Mouse (Mus musculus): ENCODE data around the gene Gsdme. TPM values are rescaled to one million over a fixed set of nuclear protein-coding genes. Genes with fewer than 3 reads are reported as not detected.

The Gsdme gene
- total and polyA plus RNA-seq, 2 experiments from 2014 or later: 21.0 to 89.9 TPM

DNA sequence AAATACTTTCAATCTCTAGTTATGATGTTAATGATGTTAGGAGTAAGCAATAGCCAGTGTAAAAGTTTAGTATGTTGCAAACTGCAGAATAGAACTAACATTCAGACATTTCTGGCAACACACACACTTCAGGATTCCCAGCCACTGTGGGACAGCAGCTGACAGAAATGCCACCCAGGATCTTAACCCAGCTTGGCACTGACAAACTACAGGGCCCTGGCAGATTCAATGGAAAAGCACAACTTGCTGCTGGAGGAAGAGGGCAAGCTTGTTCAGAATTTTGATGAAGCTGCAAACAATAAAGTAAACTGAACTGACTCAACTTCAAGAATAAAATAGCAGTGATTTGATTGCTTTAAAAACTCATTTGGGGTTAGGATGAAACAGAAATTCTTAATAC is 93.9 kb downstream of the Gsdme start:
- Histone ChIP-seq H3K4me2 (ENCODE audit: low read depth) (no peak overlapping the region), H3K4me1 (ENCODE audit: insufficient read depth) (no peaks in the 10 kb centered on the region), H3K36me3 (ENCODE audit: insufficient read depth) (0 out of 2 replicates have a peak, but pooled peaks cover 3% of the 10 kb centered on the region), H3K27ac (ENCODE audit: low read depth, low read length) (no peak overlapping the region), H3K9me3 (ENCODE audit: low read length) (no peaks in the 10 kb centered on the region), H3K9ac (no peak overlapping the region), H3K4me3 (ENCODE audit: low read depth, low read length) (no peak overlapping the region), H3K27me3 (ENCODE audit: insufficient read depth, low read length) (no peaks in the 10 kb centered on the region)
- DNase-seq: no peak
- no peak for TF ChIP-seq CTCF (IDR thresholded peaks at IDR 0.05; ENCODE audit: low read depth)
- no peak for ATAC-seq

DNA sequence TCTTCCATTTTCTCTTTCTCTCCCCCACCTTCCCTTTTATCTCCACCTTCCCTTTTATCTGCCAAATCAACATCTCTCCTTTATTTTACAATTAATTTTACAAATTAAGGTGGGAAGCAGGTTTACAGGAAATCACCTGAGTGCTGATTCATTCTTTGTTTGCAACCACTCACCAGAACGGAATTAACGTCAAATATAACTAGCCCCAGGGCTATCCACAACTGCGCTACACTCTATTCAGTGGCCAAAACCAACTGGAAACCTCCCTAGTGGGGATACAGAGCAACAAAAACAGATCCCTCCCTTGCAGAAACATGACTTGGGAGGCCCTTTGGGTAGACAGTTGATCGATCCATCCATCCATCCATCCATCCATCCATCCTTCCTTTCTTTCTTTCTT is 94.8 kb downstream of the Gsdme start:
- WGBS: 90% methylated on average over 4 of the region's 4 CpGs
- no peak overlapping the region for H3K27ac ChIP-seq (ENCODE audit: low read depth, low read length)
- H3K4me1 ChIP-seq (ENCODE audit: insufficient read depth): no peaks in the 10 kb centered on the region
- H3K36me3 ChIP-seq (ENCODE audit: insufficient read depth): 0 out of 2 replicates have a peak, but pooled peaks cover 3% of the 10 kb centered on the region
- H3K27me3 ChIP-seq (ENCODE audit: insufficient read depth, low read length): no peaks in the 10 kb centered on the region
- no peak overlapping the region for H3K4me2 ChIP-seq (ENCODE audit: low read depth)
- no peak for ATAC-seq
- H3K4me3 ChIP-seq (ENCODE audit: low read depth, low read length): no peak overlapping the region
- H3K9ac ChIP-seq: no peak overlapping the region
- no peak for DNase-seq
- H3K9me3 ChIP-seq (ENCODE audit: low read length): no peaks in the 10 kb centered on the region
- no peak for TF ChIP-seq CTCF (IDR thresholded peaks at IDR 0.05; ENCODE audit: low read depth)

DNA sequence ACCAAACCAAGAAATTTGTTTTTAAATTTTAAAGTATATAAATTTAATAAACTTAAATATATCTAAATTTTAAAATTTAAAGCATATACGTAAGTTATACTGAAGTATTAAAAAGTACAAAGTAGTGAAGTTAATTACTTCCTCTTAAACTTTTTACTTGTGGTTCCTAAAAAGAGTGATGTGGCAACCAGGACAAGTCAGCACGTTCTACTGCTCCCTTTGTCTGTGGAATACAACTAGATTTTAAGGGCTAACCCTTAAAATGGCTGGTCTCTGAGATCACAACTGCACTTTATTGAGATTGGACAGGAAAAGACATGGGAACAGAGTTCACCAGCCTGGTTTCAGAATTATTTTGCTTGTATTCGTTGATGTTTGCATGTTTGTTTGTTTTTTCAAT is 100.6 kb downstream of the Gsdme start:
- no peaks in the 10 kb centered on the region for H3K4me1 ChIP-seq (ENCODE audit: insufficient read depth)
- H3K9ac ChIP-seq: no peak overlapping the region
- H3K4me2 ChIP-seq (ENCODE audit: low read depth): no peak overlapping the region
- H3K27ac ChIP-seq (ENCODE audit: low read depth, low read length): no peak overlapping the region
- H3K9me3 ChIP-seq (ENCODE audit: low read length): no peaks in the 10 kb centered on the region
- no peak overlapping the region for H3K4me3 ChIP-seq (ENCODE audit: low read depth, low read length)
- ATAC-seq: no peak
- 89% methylated on average over 3 of the region's 3 CpGs for WGBS
- no peaks in the 10 kb centered on the region for H3K27me3 ChIP-seq (ENCODE audit: insufficient read depth, low read length)
- TF ChIP-seq CTCF (IDR thresholded peaks at IDR 0.05; ENCODE audit: low read depth): no peak
- no peaks in the 10 kb centered on the region for H3K36me3 ChIP-seq (ENCODE audit: insufficient read depth)
- no peak for DNase-seq

DNA sequence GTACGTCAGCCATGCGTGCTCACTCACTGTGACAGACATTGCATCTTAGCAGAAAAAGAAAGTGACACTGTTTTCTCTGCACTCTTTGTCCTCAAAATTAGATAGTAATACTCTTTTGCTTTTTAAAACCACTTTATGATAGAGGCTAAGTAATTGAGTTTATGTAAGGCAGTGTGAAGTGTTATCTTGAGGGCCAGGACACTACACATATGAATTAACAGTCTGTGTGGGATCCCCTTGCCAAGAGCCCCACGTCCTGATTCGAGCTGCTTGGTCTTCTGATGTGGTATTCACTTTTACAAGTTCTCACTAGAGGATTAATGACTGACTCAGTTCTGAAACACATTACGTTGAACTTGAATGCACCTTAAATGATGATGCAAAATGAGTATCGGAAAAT is 103.8 kb downstream of the Gsdme start:
- DNase-seq: no peak
- ATAC-seq: no peak
- Histone ChIP-seq H3K4me2 (ENCODE audit: low read depth) (no peak overlapping the region), H3K36me3 (ENCODE audit: insufficient read depth) (no peaks in the 10 kb centered on the region), H3K27ac (ENCODE audit: low read depth, low read length) (no peak overlapping the region), H3K4me1 (ENCODE audit: insufficient read depth) (no peaks in the 10 kb centered on the region), H3K9me3 (ENCODE audit: low read length) (no peaks in the 10 kb centered on the region), H3K9ac (no peak overlapping the region), H3K27me3 (ENCODE audit: insufficient read depth, low read length) (no peaks in the 10 kb centered on the region), H3K4me3 (ENCODE audit: low read depth, low read length) (no peak overlapping the region)
- 81% methylated on average over 6 of the region's 6 CpGs for WGBS
- no peak for TF ChIP-seq CTCF (IDR thresholded peaks at IDR 0.05; ENCODE audit: low read depth)

DNA sequence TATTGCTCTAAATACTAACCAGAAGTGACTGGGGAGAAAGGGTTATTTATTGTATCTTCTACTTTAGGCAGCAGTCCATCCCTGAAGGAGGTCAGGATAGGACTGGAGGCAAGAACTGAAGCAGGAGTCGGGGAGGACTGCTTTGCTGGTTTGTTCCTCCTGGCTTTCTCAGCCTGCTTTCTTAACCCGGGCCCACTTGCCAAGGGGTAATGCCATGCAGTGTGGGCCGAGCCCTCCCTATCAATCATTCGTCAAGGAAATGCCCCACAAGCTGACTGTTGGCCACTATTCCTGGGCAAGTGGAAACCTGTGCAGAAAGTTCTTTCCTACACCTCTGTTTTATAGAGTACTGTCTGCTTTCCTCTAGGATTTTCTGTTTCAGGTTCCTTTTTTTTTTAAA is 114.3 kb downstream of the Gsdme start:
- Histone ChIP-seq H3K4me3 (ENCODE audit: low read depth, low read length) (no peak overlapping the region), H3K9me3 (ENCODE audit: low read length) (no peaks in the 10 kb centered on the region), H3K36me3 (ENCODE audit: insufficient read depth) (peaks cover 4% of the 10 kb centered on the region; the same call in 1 of the 2 replicates), H3K27me3 (ENCODE audit: insufficient read depth, low read length) (no peaks in the 10 kb centered on the region), H3K9ac (no peak overlapping the region), H3K4me1 (ENCODE audit: insufficient read depth) (no peaks in the 10 kb centered on the region), H3K27ac (ENCODE audit: low read depth, low read length) (no peak overlapping the region), H3K4me2 (ENCODE audit: low read depth) (no peak overlapping the region)
- WGBS: 88% methylated on average over 4 of the region's 4 CpGs
- ATAC-seq (no peak), DNase-seq (no peak)
- no peak for TF ChIP-seq CTCF (IDR thresholded peaks at IDR 0.05; ENCODE audit: low read depth)

DNA sequence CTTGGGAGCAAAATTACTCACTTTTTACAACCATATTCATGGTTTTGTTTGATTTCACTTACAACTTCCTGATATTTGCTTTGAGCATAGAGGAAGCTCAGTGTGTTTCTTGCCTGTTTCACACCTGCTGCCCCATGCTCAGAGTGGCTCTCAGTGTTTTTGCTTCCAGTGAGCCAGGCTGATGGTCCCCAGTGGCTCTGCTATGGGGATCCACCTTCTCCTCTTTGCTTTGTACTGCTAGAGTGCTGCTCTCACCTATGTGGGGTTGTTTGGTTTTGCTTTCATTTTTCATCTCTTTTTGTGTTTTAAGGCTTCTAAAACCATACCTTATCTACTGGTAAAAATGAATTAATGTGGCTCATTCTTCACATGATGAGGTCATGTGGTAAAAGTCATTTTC is 117.5 kb downstream of the Gsdme start:
- TF ChIP-seq CTCF (IDR thresholded peaks at IDR 0.05; ENCODE audit: low read depth): no peak
- Histone ChIP-seq H3K9me3 (ENCODE audit: low read length) (no peaks in the 10 kb centered on the region), H3K9ac (no peak overlapping the region), H3K27ac (ENCODE audit: low read depth, low read length) (no peak overlapping the region), H3K36me3 (ENCODE audit: insufficient read depth) (peaks cover 4% of the 10 kb centered on the region; the same call in 1 of the 2 replicates), H3K27me3 (ENCODE audit: insufficient read depth, low read length) (no peaks in the 10 kb centered on the region), H3K4me3 (ENCODE audit: low read depth, low read length) (no peak overlapping the region), H3K4me2 (ENCODE audit: low read depth) (no peak overlapping the region), H3K4me1 (ENCODE audit: insufficient read depth) (no peaks in the 10 kb centered on the region)
- no peak for DNase-seq
- no peak for ATAC-seq

DNA sequence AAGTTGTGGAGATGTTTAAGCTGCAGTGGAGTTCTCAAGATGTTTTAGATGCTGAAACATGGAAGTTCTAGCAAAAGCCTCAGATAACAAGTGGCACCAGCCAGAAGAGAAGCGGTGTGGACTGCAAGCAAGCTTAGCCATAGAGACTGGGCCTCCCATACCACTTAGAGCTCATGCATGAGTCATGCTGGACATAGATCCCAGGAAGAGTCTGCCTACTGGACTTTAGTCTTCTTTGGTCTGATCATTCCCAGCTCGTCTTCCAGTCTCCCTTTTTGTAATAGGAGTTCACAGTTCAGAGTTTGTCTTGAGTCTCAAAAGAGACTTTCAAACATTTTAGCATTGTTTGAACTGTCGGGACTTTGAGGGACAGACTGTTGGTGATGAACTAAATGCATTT is 124.1 kb downstream of the Gsdme start:
- no peaks in the 10 kb centered on the region for H3K4me1 ChIP-seq (ENCODE audit: insufficient read depth)
- H3K4me2 ChIP-seq (ENCODE audit: low read depth): no peak overlapping the region
- TF ChIP-seq CTCF (IDR thresholded peaks at IDR 0.05; ENCODE audit: low read depth): no peak
- ATAC-seq (no peak), DNase-seq (no peak)
- 81% methylated on average over 3 of the region's 3 CpGs for WGBS
- no peaks in the 10 kb centered on the region for H3K9me3 ChIP-seq (ENCODE audit: low read length)
- H3K36me3 ChIP-seq (ENCODE audit: insufficient read depth): no peaks in the 10 kb centered on the region
- H3K27me3 ChIP-seq (ENCODE audit: insufficient read depth, low read length): no peaks in the 10 kb centered on the region
- H3K4me3 ChIP-seq (ENCODE audit: low read depth, low read length): no peak overlapping the region
- H3K27ac ChIP-seq (ENCODE audit: low read depth, low read length): no peak overlapping the region
- no peak overlapping the region for H3K9ac ChIP-seq

Other genes starting within 250 kb of the Gsdme start
- gene Mpp6, start 153.6 kb downstream of the Gsdme start, total RNA-seq (2014; rRNA removed): 101 TPM in 2 replicates
- gene Mpp6, start 153.6 kb downstream of the Gsdme start, polyA plus RNA-seq (2015; fragmentation: Nextera tagmentation; extraction: Ambion mirVana): 54.5 and 66.4 TPM in 2 replicates
- gene Osbpl3, start 192.3 kb upstream of the Gsdme start, total RNA-seq (2014; rRNA removed): 9.5 and 12.8 TPM in 2 replicates
- gene Osbpl3, start 192.3 kb upstream of the Gsdme start, polyA plus RNA-seq (2015; fragmentation: Nextera tagmentation; extraction: Ambion mirVana): 4.8 and 5.6 TPM in 2 replicates

All from forebrain, postnatal 0 days (tissue).